Mouse (Mus musculus) CH12.LX (cell line): ENCODE measurements around the gene Ric8b. TPM values are rescaled to one million over a fixed set of nuclear protein-coding genes. Genes with fewer than 3 reads are reported as not detected.

Experiments used
- DNase-seq: peaks from one replicate; pipeline ENCODE4 v3.0.0-alpha.2; 2013; ENCODE audit errors: extremely low read depth
- H3K27ac ChIP-seq: 2 replicates; pipeline ENCODE4 v1.5.1; 2012; ENCODE audit warnings: low read depth, mild to moderate bottlenecking, control low read depth, moderate library complexity; ENCODE audit not compliant: insufficient read depth
- H3K27me3 ChIP-seq: replicated peaks from 2 replicates; pipeline ENCODE3; 2012; ENCODE audit warnings: inconsistent platforms
- H3K36me3 ChIP-seq, 2 experiments: replicated peaks in 1 of 2; 2 replicates each; pipeline versions ENCODE3 to v1.6.1; 2012; ENCODE audit warnings: inconsistent platforms in 1 of 2, low read length in 1 of 2, mild to moderate bottlenecking in 1 of 2, mixed read lengths in 1 of 2, moderate library complexity in 1 of 2; ENCODE audit not compliant: control insufficient read depth in 1 of 2, insufficient read depth in 1 of 2
- H3K4me1 ChIP-seq, 2 experiments: 2 replicates each; pipeline ENCODE4 v1.6.1; 2012; ENCODE audit warnings: inconsistent platforms in 1 of 2, moderate library complexity in 1 of 2; ENCODE audit not compliant: insufficient read depth in 2 of 2, control insufficient read depth in 1 of 2
- H3K4me2 ChIP-seq: 2 replicates; pipeline ENCODE4 v1.6.1; 2012; ENCODE audit warnings: low read depth, mild to moderate bottlenecking, control low read depth; ENCODE audit not compliant: poor library complexity, insufficient read depth, severe bottlenecking
- H3K4me3 ChIP-seq, 3 experiments: fragments of 150-350 bp in 1 of 3; sonication (generic) in 1 of 3; replicated peaks in 1 of 3; 2 replicates each; pipeline versions ENCODE3 to v1.5.1; 2011 to 2012; ENCODE audit warnings: low read depth in 2 of 3, low read length in 2 of 3, mild to moderate bottlenecking in 2 of 3, moderate library complexity in 2 of 3, control low read depth in 1 of 3, improper control_type of control experiment in 1 of 3, inconsistent platforms in 1 of 3, mixed read lengths in 1 of 3; ENCODE audit not compliant: poor library complexity in 1 of 3
- H3K79me2 ChIP-seq: replicated peaks from 2 replicates; pipeline ENCODE4 v1.6.1; 2012; ENCODE audit warnings: mild to moderate bottlenecking, moderate library complexity; ENCODE audit not compliant: control insufficient read depth, poor library complexity, insufficient read depth, severe bottlenecking; ENCODE audit errors: extremely low read depth
- H3K9ac ChIP-seq: 2 replicates; pipeline ENCODE4 v1.6.1; 2012; ENCODE audit warnings: low read depth, mild to moderate bottlenecking, control low read depth, moderate library complexity; ENCODE audit not compliant: insufficient read depth
- H3K9me3 ChIP-seq: replicated peaks from 2 replicates; pipeline ENCODE3; 2012; ENCODE audit warnings: low read length, inconsistent platforms, mixed read lengths
- CHD1 ChIP-seq: IDR thresholded peaks from 2 replicates; pipeline ENCODE4 v1.6.1; 2012; ENCODE audit warnings: low read depth, low read length, improper control_type of control experiment, inconsistent platforms
- CTCF ChIP-seq, 2 experiments: IDR thresholded peaks in 1 of 2; conservative IDR thresholded peaks in 1 of 2; 2 replicates each; pipeline ENCODE4 v1.5.1; 2011 to 2012; ENCODE audit warnings: low read depth in 2 of 2, low read length in 2 of 2, improper control_type of control experiment in 1 of 2, inconsistent platforms in 1 of 2, mild to moderate bottlenecking in 1 of 2, moderate library complexity in 1 of 2
- E2F4 ChIP-seq: IDR thresholded peaks from 2 replicates; pipeline ENCODE4 v1.6.1; 2011; ENCODE audit warnings: low read depth, low read length, improper control_type of control experiment; ENCODE audit not compliant: insufficient replicate concordance
- ELF1 ChIP-seq: IDR thresholded peaks from 2 replicates; pipeline ENCODE4 v1.6.1; 2014; ENCODE audit warnings: low read depth, mild to moderate bottlenecking, inconsistent platforms, low read length, improper control_type of control experiment
- ETS1 ChIP-seq: conservative IDR thresholded peaks from 2 replicates; pipeline ENCODE4 v1.6.1; 2012; ENCODE audit warnings: low read depth, mild to moderate bottlenecking, inconsistent platforms, low read length, improper control_type of control experiment, moderate library complexity
- GABPA ChIP-seq: IDR thresholded peaks from 2 replicates; pipeline ENCODE4 v1.6.1; 2012; ENCODE audit warnings: low read depth, low read length, improper control_type of control experiment, inconsistent platforms; ENCODE audit not compliant: insufficient replicate concordance
- HCFC1 ChIP-seq: IDR thresholded peaks from 2 replicates; pipeline ENCODE4 v1.6.1; 2012; ENCODE audit warnings: low read depth, mild to moderate bottlenecking, inconsistent platforms, low read length, improper control_type of control experiment
- MAFK ChIP-seq: IDR thresholded peaks from 2 replicates; pipeline ENCODE4 v1.6.1; 2011; ENCODE audit warnings: low read length, improper control_type of control experiment; ENCODE audit not compliant: insufficient replicate concordance
- MAX ChIP-seq: IDR thresholded peaks from 2 replicates; pipeline ENCODE4 v1.6.1; 2011; ENCODE audit warnings: low read length, improper control_type of control experiment
- MAZ ChIP-seq: IDR thresholded peaks from 2 replicates; pipeline ENCODE4 v1.6.1; 2012; ENCODE audit warnings: low read depth, mild to moderate bottlenecking, inconsistent platforms, low read length, improper control_type of control experiment, moderate library complexity
- MEF2A ChIP-seq: IDR thresholded peaks from 2 replicates; pipeline ENCODE4 v1.6.1; 2014; ENCODE audit warnings: low read depth, mild to moderate bottlenecking, inconsistent platforms, low read length, improper control_type of control experiment, borderline replicate concordance
- MXI1 ChIP-seq: IDR thresholded peaks from 2 replicates; pipeline ENCODE4 v1.6.1; 2011; ENCODE audit warnings: mild to moderate bottlenecking, low read depth, low read length, improper control_type of control experiment
- NELFE ChIP-seq: IDR thresholded peaks from 2 replicates; pipeline ENCODE4 v1.6.1; 2011; ENCODE audit warnings: low read depth, low read length, improper control_type of control experiment
- RAD21 ChIP-seq: IDR thresholded peaks from 2 replicates; pipeline ENCODE4 v1.6.1; 2011; ENCODE audit warnings: low read depth, mild to moderate bottlenecking, low read length, improper control_type of control experiment, moderate library complexity
- SIN3A ChIP-seq: IDR thresholded peaks from 2 replicates; pipeline ENCODE4 v1.6.1; 2012; ENCODE audit warnings: low read length, improper control_type of control experiment, inconsistent platforms
- SMC3 ChIP-seq: IDR thresholded peaks from 2 replicates; pipeline ENCODE4 v1.6.1; 2011; ENCODE audit warnings: low read depth, low read length, improper control_type of control experiment
- TBP ChIP-seq: conservative IDR thresholded peaks from 2 replicates; pipeline ENCODE4 v1.6.1; 2011; ENCODE audit warnings: low read depth, low read length, improper control_type of control experiment
- TCF12 ChIP-seq: IDR thresholded peaks from 2 replicates; pipeline ENCODE4 v1.6.1; 2014; ENCODE audit warnings: low read depth, mild to moderate bottlenecking, inconsistent platforms, low read length, improper control_type of control experiment
- UBTF ChIP-seq: IDR thresholded peaks from 2 replicates; pipeline ENCODE4 v1.6.1; 2012; ENCODE audit warnings: low read depth, mild to moderate bottlenecking, inconsistent platforms, low read length, improper control_type of control experiment, moderate library complexity
- USF1 ChIP-seq: IDR thresholded peaks from 2 replicates; pipeline ENCODE4 v1.6.1; 2014; ENCODE audit warnings: low read depth, mild to moderate bottlenecking, inconsistent platforms, low read length, improper control_type of control experiment
- USF2 ChIP-seq: conservative IDR thresholded peaks from 2 replicates; pipeline ENCODE4 v1.6.1; 2011; ENCODE audit warnings: low read depth, low read length, improper control_type of control experiment
- ZC3H11A ChIP-seq: IDR thresholded peaks from 2 replicates; pipeline ENCODE4 v1.6.1; 2012; ENCODE audit warnings: low read depth, mild to moderate bottlenecking, inconsistent platforms, low read length, improper control_type of control experiment
- ZKSCAN1 ChIP-seq: IDR thresholded peaks from 2 replicates; pipeline ENCODE4 v1.6.1; 2012; ENCODE audit warnings: low read depth, inconsistent platforms, low read length, improper control_type of control experiment, borderline replicate concordance
- ZNF384 ChIP-seq: IDR thresholded peaks from 2 replicates; pipeline ENCODE4 v1.6.1; 2012; ENCODE audit warnings: low read depth, low read length, improper control_type of control experiment, inconsistent platforms
- dilution Hi-C: fragments of 300-500 bp; cut with MboI; formaldehyde crosslinking; loops from 2 replicates; pipeline ENCODE4 v1.14.3; 2020; ENCODE audit warnings: low sequenced_read_pairs; ENCODE audit not compliant: extremely low pct_unique_long_range_greater_than_20kb, extremely low pct_ligation_motif_present
- in situ Hi-C: fragments of 300-500 bp; cut with MboI; formaldehyde crosslinking; loops from 3 replicates; pipeline ENCODE4 v1.14.3; 2019; ENCODE audit warnings: low sequenced_read_pairs, low pct_ligation_motif_present, low pct_unique_long_range_greater_than_20kb, mixed read lengths
- polyA plus RNA-seq: library from polyadenylated mRNA; unstranded; fragments of >175 nt; gene quantifications from 2 replicates; pipeline ENCODE4 v1.2.1, GENCODE M21; 2012; ENCODE audit warnings: low read depth; ENCODE audit not compliant: insufficient read length
- total RNA-seq, 2 experiments: library from RNA; depleted of rRNA; stranded (reverse); fragments of 300-350 nt in 1 of 2; fragments of >200 nt in 1 of 2; gene quantifications; 2 replicates each; pipeline ENCODE4 v1.2.3; 2012 to 2014

Gene Ric8b
- total and polyA plus RNA-seq, 3 experiments, result 4.8 to 9.4 (median 6.3) TPM

- Histone ChIP-seq H3K9me3 (no peaks in the 10 kb centered on the region), H3K36me3 (peaks cover 11 to 71% of the 10 kb centered on the region in 2 experiments), H3K27ac (no peak overlapping the region), H3K4me3 (no peak overlapping the region), H3K4me2 (no peak overlapping the region), H3K27me3 (no peaks in the 10 kb centered on the region), H3K79me2 (no peaks in the 10 kb centered on the region), H3K9ac (no peak overlapping the region), H3K4me1 (no peaks in the 10 kb centered on the region)
- DNase-seq, result no peak
- TF ChIP-seq ETS1 (no peak), SIN3A (no peak), MEF2A (no peak), HCFC1 (no peak), MAFK (no peak), USF2 (no peak), SMC3 (no peak), RAD21 (no peak), USF1 (no peak), MAZ (no peak), E2F4 (no peak)
- in situ Hi-C loops, result no loop called here
- dilution Hi-C loops, result no loop called here
Observed at GRCm38 (mm10) chr10:84996366-84996765, 79.0 kb downstream of the Ric8b start.

- Histone ChIP-seq H3K9me3 (no peaks in the 10 kb centered on the region), H3K27me3 (no peaks in the 10 kb centered on the region), H3K36me3 (peaks cover 13 to 69% of the 10 kb centered on the region in 2 experiments), H3K4me2 (no peak overlapping the region), H3K9ac (no peak overlapping the region), H3K4me1 (peaks cover 0 to 8% of the 10 kb centered on the region in 2 experiments; a peak in 2 of 4 replicates), H3K27ac (no peak overlapping the region), H3K4me3 (no peak overlapping the region), H3K79me2 (no peaks in the 10 kb centered on the region)
- dilution Hi-C loops, result no loop called here
- in situ Hi-C loops, result no loop called here
- TF ChIP-seq CTCF (conservative IDR thresholded peaks at IDR 0.05 in 1 of 2, IDR thresholded peaks at IDR 0.05 in 1 of 2; ENCODE audit: low read depth in 2 of 2, low read length in 2 of 2) (no peak), MEF2A (no peak), TBP (no peak), ELF1 (no peak), UBTF (no peak), SIN3A (no peak), ETS1 (no peak), ZNF384 (no peak), RAD21 (no peak), ZKSCAN1 (no peak), MXI1 (no peak), CHD1 (no peak), USF2 (no peak), HCFC1 (no peak), MAZ (no peak), TCF12 (no peak), NELFE (no peak), GABPA (no peak), MAX (no peak), ZC3H11A (no peak)
- DNase-seq, result no peak
Observed at GRCm38 (mm10) chr10:84997571-84998224, 80.3 kb downstream of the Ric8b start.
